Mouse (Mus musculus): Measurements from ENCODE around the gene Nkd1. TPM values are rescaled to one million over a fixed set of nuclear protein-coding genes. Genes with fewer than 3 reads are reported as not detected.

The Nkd1 gene
- polyA plus RNA-seq (2012; ENCODE audit: insufficient read depth, insufficient read length, missing spikeins), result 1.0 and 2.6 TPM in 2 replicates

DNA sequence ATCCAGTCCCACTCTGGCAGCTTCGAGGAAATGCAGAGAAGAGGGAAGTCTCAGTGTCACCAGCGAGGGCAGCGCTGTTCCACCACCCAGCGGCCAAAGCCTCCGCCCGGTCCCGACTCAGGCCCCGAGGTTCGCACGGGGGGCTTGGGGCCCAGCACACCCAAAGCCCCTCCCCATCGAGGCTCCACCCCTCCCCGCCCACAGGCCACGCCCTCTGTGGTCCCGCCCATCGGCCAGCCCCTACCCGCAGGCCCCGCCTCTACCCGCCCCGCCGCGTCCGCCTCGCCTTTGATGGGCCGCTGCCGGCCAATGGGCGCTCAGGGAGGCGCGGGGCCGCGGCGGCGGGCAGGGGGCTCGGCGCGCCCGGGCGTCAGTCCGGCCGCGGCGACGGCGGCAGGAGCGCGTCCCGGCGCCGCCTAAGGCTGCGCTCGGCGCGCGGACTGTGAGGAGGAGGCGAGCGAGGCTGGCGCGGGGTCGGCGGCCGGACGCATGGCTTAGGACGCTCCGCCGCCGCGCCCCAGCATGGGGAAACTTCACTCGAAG, at the start of gene Nkd1:
TSS of gene Nkd1 (plus strand) at position 370 of the 543 bp plus-strand sequence.
- Histone ChIP-seq H3K4me3 (ENCODE audit: insufficient read depth, low read depth, low read length) (peak within 1 kb of the TSS; percentile 64), H3K4me1 (ENCODE audit: control insufficient read depth, insufficient read depth, insufficient read length, low read length) (no peaks in the 10 kb centered on the region), H3K27ac (replicated peaks; ENCODE audit: low read depth, low read length) (no peak within 1 kb of the TSS)

DNA sequence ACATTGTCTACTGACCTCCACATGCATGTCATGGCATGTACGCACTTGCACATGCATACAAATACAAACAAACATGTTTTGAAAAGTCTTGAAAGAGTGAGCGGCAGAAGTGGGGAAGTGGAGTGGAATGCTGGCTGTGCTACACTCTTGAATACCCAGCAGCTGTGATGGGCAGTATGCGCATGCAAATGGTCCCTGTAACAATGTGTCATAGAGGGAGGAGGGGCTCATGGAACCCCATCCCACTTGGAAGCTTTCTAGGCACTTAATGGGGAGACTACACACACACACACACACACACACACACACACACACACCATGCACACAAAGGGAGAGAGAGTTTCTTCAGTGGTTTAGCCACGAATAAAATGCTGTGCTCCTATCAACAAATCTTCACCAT, 39.9 kb upstream of the Nkd1 start:
- Histone ChIP-seq H3K4me1 (ENCODE audit: control insufficient read depth, insufficient read depth, insufficient read length, low read length) (no peaks in the 10 kb centered on the region), H3K4me3 (ENCODE audit: insufficient read depth, low read depth, low read length) (no peak overlapping the region), H3K27ac (replicated peaks; ENCODE audit: low read depth, low read length) (no peak overlapping the region)

DNA sequence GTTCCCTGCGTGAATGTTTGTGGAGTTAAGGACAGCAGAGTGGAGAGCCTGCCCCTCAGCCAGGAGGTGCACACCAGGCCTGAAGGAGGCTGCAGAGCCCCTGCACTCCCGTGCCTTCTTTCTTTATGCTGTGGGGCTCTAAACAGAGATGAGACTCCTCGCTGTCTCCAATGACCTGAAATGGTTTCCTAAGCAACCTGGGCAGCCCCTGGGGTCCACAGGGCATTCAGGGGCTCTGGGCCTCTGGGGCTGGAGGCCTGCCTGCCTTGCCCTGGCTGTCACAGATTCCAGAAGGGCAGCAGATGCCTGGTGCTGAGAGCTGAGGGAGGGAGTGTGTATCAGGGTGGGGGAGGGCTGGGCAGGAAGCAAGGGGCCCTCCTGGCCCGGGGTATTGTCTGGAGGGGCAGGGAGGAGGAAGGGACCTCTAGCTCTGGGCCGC, 32.7 kb upstream of the Nkd1 start:
- Histone ChIP-seq H3K4me3 (ENCODE audit: insufficient read depth, low read depth, low read length) (no peak overlapping the region), H3K4me1 (ENCODE audit: control insufficient read depth, insufficient read depth, insufficient read length, low read length) (no peaks in the 10 kb centered on the region), H3K27ac (replicated peaks; ENCODE audit: low read depth, low read length) (no peak overlapping the region)

GRCm38 (mm10) chr8:88494076-88494475, 27.1 kb upstream of the Nkd1 start:
- Histone ChIP-seq H3K4me1 (ENCODE audit: control insufficient read depth, insufficient read depth, insufficient read length, low read length) (no peaks in the 10 kb centered on the region), H3K4me3 (ENCODE audit: insufficient read depth, low read depth, low read length) (no peak overlapping the region), H3K27ac (replicated peaks; ENCODE audit: low read depth, low read length) (no peak overlapping the region)

GRCm38 (mm10) chr8:88495071-88495805, 25.9 kb upstream of the Nkd1 start:
- no peak overlapping the region for H3K27ac ChIP-seq (replicated peaks; ENCODE audit: low read depth, low read length)
- H3K4me1 ChIP-seq (ENCODE audit: control insufficient read depth, insufficient read depth, insufficient read length, low read length), result no peaks in the 10 kb centered on the region
- H3K4me3 ChIP-seq (ENCODE audit: insufficient read depth, low read depth, low read length), result no peak overlapping the region

GRCm38 (mm10) chr8:88502143-88502542, 19.0 kb upstream of the Nkd1 start:
- Histone ChIP-seq H3K27ac (replicated peaks; ENCODE audit: low read depth, low read length) (no peak overlapping the region), H3K4me1 (ENCODE audit: control insufficient read depth, insufficient read depth, insufficient read length, low read length) (no peaks in the 10 kb centered on the region), H3K4me3 (ENCODE audit: insufficient read depth, low read depth, low read length) (no peak overlapping the region)

DNA sequence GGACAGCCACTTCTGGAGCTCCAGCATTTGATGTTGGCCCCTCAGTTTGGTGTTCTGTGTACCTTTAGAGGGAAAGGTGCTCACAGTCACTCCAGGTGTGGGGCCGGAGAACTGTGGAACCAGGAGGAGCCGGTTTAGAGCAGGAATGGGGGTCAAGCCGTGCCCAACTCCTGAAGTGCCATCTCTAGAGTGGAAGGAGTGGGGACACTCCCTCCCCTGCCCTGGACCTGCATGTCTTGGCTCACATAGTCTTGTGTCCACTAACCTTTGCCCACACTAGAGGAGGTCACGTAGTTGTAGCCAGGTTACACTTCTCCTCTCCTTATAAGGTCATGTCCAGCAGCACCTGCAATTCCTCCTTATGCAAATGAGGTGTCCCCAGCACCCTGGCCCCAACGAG, 14.2 kb upstream of the Nkd1 start:
- Histone ChIP-seq H3K4me1 (ENCODE audit: control insufficient read depth, insufficient read depth, insufficient read length, low read length) (no peaks in the 10 kb centered on the region), H3K4me3 (ENCODE audit: insufficient read depth, low read depth, low read length) (no peak overlapping the region), H3K27ac (replicated peaks; ENCODE audit: low read depth, low read length) (no peak overlapping the region)

DNA sequence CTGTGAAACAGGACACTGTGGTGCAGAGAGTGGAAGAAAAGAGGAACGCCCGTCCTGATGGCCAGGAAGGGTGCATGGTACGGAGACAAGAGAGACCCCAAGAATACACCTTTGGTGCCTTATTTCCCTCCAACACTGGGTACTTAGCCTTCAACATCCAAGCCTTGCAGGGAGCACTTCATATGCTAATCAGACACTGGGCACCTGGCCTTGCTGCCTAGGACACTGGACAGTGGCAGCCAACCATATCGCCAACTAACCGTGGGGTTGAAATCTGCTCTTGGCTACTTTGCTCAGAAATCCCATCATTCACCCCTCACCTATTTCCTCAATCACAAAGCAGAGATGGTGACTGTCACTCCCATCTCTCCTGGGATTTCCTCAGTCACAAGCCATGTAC, 10.1 kb upstream of the Nkd1 start:
- Histone ChIP-seq H3K4me3 (ENCODE audit: insufficient read depth, low read depth, low read length) (no peak overlapping the region), H3K27ac (replicated peaks; ENCODE audit: low read depth, low read length) (no peak overlapping the region), H3K4me1 (ENCODE audit: control insufficient read depth, insufficient read depth, insufficient read length, low read length) (no peaks in the 10 kb centered on the region)

- no peak overlapping the region for H3K4me3 ChIP-seq (ENCODE audit: insufficient read depth, low read depth, low read length)
- no peak overlapping the region for H3K27ac ChIP-seq (replicated peaks; ENCODE audit: low read depth, low read length)
- H3K4me1 ChIP-seq (ENCODE audit: control insufficient read depth, insufficient read depth, insufficient read length, low read length), result no peaks in the 10 kb centered on the region
These were observed 8.9 kb upstream of the Nkd1 start for GRCm38 (mm10) chr8:88512094-88512794.

DNA sequence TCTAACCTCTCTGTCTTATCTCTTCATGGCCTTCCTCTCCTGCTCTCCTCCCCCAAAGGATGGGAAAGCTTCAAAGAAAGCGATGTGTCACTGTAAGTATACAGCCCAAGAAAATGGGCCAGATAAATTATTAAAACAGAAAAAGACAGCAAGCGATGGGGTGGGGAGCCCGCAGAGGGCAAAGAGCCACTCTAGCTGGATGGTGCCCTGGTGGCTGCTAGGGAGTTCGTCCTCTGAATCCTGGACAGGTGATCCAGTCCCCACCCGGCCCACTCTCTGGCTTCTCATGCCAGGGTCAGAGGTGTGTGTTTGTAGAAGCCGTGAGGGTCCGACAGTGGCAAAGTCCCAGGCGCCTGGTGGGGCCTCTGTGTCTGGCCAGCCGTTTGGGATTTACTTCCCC, 3.1 kb upstream of the Nkd1 start:
- Histone ChIP-seq H3K27ac (replicated peaks; ENCODE audit: low read depth, low read length) (no peak overlapping the region), H3K4me3 (ENCODE audit: insufficient read depth, low read depth, low read length) (no peak overlapping the region), H3K4me1 (ENCODE audit: control insufficient read depth, insufficient read depth, insufficient read length, low read length) (no peaks in the 10 kb centered on the region)

- H3K4me3 ChIP-seq (ENCODE audit: insufficient read depth, low read depth, low read length), result no peak overlapping the region
- H3K27ac ChIP-seq (replicated peaks; ENCODE audit: low read depth, low read length), result no peak overlapping the region
- H3K4me1 ChIP-seq (ENCODE audit: control insufficient read depth, insufficient read depth, insufficient read length, low read length), result no peaks in the 10 kb centered on the region
These were observed 773 bp upstream of the Nkd1 start for GRCm38 (mm10) chr8:88520381-88520780.

GRCm38 (mm10) chr8:88521541-88522414, 624 bp downstream of the Nkd1 start:
- H3K27ac ChIP-seq (replicated peaks; ENCODE audit: low read depth, low read length), result no peak overlapping the region

DNA sequence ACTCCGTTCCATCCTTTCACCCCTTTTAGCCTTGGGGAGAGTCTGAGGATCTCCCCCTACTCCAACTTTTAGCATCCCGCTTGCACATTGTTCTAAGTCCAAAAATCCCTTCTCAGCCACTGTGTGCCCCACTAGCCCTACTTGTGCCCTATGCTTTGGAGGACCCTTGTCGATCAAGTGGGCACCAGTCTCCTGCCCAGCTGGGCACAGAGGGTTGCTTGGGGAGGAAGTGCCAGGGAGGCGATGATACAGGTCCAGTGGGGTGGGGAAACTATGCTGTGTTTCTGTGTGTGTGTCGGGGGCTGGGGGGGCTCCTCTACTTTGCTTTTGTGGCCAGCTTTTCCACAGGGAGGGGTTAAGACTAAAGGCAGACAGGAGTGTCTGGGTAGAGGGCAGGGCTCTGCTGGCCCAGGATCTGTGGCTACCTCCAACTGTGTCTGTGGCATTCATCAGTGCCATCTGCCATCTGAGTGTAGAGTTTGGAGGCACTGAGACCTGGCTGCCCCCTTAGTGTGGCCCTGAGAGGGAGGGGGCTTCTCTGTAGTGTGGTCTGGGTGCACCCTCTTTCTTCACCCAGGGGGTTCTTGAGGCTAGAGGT, 1.4 kb downstream of the Nkd1 start:
- Histone ChIP-seq H3K4me3 (ENCODE audit: insufficient read depth, low read depth, low read length) (peak overlapping the region; percentile 64), H3K4me1 (ENCODE audit: control insufficient read depth, insufficient read depth, insufficient read length, low read length) (no peaks in the 10 kb centered on the region), H3K27ac (replicated peaks; ENCODE audit: low read depth, low read length) (no peak overlapping the region)

More at GRCm38 (mm10) chr8:88521541-88522414, 624 bp downstream of the Nkd1 start:
- Histone ChIP-seq H3K4me3 (ENCODE audit: insufficient read depth, low read depth, low read length) (peak overlapping the region; percentile 64), H3K4me1 (ENCODE audit: control insufficient read depth, insufficient read depth, insufficient read length, low read length) (no peaks in the 10 kb centered on the region)

DNA sequence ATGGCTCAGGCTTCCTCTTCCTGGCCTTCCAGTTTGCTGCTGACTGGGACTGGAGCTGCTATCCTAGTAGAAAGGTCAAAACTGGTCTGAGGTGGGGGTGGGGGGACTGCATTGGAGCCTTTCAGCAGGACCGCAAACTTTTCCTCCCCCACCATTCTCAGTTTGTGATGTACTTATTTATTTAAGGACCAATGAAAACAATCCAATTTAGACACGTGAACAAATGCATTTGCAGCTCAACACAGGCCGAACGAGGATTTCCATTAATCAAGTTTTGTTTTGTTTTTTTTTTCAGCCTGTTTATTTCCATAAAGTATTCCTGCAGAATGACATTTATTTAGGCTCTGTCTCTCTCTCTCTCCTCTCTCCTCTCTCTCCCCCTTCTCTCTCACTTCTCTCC, 2.5 kb downstream of the Nkd1 start:
- H3K27ac ChIP-seq (replicated peaks; ENCODE audit: low read depth, low read length), result no peak overlapping the region
- no peaks in the 10 kb centered on the region for H3K4me1 ChIP-seq (ENCODE audit: control insufficient read depth, insufficient read depth, insufficient read length, low read length)
- H3K4me3 ChIP-seq (ENCODE audit: insufficient read depth, low read depth, low read length), result no peak overlapping the region
